Mouse (Mus musculus): ENCODE measurements around the gene Slc38a6.

- no peak for TF ChIP-seq ZC3H11A (IDR thresholded peaks at IDR 0.05; ENCODE audit: borderline replicate concordance, low read depth, low read length)
- TF ChIP-seq MAFK (IDR thresholded peaks at IDR 0.05; ENCODE audit: insufficient read depth, low read depth, low read length), result no peak
- TF ChIP-seq ZNF384 (IDR thresholded peaks at IDR 0.05; ENCODE audit: low read depth, low read length), result no peak
- no peak for TF ChIP-seq CHD2 (IDR thresholded peaks at IDR 0.05; ENCODE audit: low read depth, low read length)
Measured at GRCm38 (mm10) chr12:73358640-73359039, 72.1 kb downstream of the Slc38a6 start.

Data from ES-E14 (cell line).